Mouse (Mus musculus): ENCODE data around the gene Cpne4.

DNA sequence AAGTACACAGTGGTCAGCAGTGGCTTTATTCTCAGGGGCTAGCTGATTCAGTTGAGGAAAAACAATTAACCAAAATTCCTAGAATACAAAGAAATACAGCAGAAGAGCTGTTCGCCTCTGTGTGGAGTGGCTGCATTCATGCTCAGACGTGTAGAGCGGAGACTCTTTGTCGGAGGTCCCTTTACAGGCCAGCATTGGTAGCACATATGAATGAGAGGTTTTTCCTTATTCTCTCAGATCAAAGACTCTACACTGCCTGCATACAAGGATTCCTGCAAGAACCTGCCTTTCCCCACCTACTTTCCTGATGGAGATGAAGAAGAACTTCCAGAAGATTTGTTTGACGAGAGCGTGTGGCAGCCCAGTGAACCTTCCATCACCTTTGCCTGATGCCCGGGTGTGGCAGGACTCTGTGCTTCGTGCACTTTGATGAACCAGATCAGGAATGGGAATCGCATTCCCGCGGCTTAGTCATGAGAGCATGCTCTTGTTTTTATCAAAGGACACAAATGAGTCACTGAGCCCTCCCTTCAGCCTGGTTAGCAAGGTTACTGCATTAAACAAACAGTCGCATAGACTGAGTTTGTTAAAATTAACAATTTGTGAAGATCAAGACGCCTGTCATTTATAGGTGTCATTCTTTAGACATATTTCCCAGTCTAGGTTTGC, 529.8 kb downstream of the Cpne4 start:
- TF ChIP-seq POLR2A (IDR thresholded peaks at IDR 0.05; ENCODE audit: extremely low read depth, insufficient read depth, low read length) (no peak), CTCF (IDR thresholded peaks at IDR 0.05; ENCODE audit: low read depth, low read length) (no peak)
